Mouse (Mus musculus) ES-CJ7 (cell line): Measurements from ENCODE around the gene Hydin.
A peak's percentile ranks its signal among the peaks of the same experiment; 100 is the strongest.
"Not testable (repeated sequence)": the region's sequence is repeated elsewhere in the genome, so short reads cannot be mapped to it uniquely, and the experiment has no call there.

Experiments
- DNase-seq: peaks from one replicate; pipeline ENCODE4 v3.0.0; 2011; ENCODE audit warnings: low read depth, low spot score

The Hydin gene

DNA sequence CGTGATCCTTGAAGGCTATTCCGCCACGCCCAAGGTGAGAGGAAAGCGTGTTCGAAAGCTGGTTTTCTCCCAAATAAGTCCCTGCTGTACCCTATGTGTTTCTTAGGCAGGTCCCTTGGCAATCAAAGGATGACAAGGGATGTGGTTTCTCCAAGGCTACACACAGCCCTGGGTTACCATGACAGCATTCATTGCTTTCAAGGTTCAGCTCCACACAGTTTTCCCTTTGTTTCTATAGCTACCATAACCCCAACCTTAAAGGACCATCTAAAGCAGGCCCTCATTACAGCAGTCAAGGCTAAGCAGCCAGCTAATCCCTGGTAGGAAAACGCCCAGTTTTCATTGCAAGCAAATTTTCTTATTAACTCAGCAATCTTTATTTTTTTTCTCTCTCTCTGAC, 183.7 kb downstream of the Hydin start:
- no peak for DNase-seq

DNA sequence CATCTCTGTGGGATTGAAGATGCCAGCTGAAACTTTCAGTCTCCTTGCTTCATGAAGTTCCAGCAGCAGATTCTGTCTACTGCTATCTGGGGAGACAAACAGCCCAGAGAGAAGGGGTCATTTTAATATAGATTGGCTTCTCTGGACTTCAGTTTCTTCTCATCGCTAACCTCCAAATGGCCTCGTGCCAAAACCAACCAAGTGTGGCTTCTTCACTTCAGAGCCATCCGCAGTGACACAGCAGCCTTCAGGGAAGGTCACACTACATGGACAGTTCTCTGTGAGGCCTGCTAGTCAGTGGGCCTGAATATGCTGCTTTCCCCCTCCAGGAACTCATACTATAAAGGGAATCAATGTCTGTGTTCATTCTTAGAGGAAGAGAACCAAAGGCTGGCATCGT, 187.7 kb downstream of the Hydin start:
- DNase-seq = no peak

DNA sequence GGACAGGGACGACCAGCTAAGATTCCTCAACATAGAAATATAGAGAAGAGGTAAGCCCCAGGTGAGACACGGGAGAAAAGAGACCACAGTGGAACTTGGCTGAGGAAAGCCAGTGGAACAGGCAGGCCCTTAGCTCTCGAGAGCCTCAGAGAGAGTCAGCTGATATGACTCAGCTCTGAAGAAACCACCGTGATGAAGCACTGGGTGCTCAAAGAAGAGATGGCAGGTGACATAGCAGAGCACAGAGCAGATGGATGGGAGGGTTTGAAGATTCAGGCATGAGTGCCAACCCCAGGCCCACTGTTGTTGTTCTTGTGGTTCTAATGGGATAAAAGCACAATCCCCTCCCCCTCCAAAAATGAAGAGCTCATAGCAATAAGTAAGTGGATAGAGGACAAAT, 190.6 kb downstream of the Hydin start:
- DNase-seq = no peak

DNA sequence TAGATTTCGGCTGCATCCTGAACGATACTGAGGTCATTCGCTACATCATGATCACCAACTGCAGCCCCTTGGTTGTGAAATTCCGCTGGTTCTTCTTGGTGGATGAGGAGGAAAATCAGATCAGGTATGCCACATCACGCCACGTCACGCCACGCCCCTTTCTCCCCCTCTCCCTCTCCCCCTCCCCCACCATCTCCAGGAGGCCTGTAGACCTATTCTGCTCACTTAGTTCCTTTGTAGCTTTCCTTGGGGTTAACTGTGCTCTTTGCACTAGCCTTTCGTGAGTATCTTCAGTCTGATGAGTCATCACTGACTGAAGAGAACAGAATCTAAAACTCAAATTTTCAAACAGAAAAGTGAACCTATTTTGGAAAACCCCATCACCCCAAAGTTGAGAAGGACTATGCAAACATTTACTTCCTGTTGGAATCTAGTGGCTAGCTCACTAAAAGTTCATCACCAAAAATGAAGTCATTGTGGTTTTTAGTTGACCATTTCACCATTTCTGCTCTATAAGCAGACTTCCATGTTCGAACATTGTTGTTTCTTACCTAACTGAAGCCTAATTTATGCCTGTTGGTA, 195.9 kb downstream of the Hydin start:
- no peak for DNase-seq

- DNase-seq = no peak
Measured at GRCm38 (mm10) chr8:110463773-110464460, 197.1 kb downstream of the Hydin start.

DNA sequence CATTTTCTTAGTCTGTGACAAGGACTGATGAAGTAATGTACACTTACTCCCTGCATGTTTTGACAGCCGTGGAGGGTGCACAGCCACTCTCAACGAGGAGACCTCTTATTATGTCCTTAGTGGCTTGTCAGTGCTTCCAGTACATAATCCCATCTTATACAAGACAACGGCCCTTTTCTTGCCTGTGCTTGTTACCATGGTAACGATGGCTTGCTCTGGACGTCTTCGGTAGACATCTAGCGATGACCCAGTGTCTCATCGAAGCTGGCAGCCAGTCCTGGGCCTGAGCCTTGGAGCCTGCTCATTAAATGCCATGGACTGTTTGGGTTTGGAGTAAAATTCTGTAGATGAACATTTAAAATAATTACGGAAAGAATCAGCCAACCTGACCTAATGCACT, 198.8 kb downstream of the Hydin start:
- no peak for DNase-seq

GRCm38 (mm10) chr8:110477256-110477655, 210.5 kb downstream of the Hydin start:
- no peak for DNase-seq

DNA sequence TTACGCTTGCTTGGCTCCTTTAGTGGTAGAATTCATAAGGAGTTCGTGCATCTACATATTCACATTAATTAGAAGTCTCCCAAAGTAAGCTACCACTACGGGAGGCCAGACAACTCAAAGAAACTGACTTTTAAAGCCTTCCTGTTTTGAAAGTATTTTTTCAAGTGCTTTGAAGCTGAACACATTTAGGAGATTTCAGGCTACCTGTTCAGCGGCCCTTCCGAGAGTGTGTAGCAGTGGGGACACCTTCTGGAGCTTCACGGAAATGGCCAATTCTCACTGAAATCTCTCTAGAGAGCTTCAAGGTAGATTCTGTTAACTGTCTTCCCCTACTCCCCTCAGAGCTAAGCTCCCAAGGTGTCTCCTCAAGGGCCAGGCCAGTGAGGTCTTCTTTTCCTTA, 211.8 kb downstream of the Hydin start:
- DNase-seq = peak; percentile 63

- peak; percentile 75 for DNase-seq
Measured at GRCm38 (mm10) chr8:110479401-110479800, 212.6 kb downstream of the Hydin start.

GRCm38 (mm10) chr8:110482275-110482674, 215.5 kb downstream of the Hydin start:
- no peak for DNase-seq

- no peak for DNase-seq
Measured at GRCm38 (mm10) chr8:110485234-110485633, 218.5 kb downstream of the Hydin start.

GRCm38 (mm10) chr8:110486020-110486419, 219.2 kb downstream of the Hydin start:
- DNase-seq = no peak

DNA sequence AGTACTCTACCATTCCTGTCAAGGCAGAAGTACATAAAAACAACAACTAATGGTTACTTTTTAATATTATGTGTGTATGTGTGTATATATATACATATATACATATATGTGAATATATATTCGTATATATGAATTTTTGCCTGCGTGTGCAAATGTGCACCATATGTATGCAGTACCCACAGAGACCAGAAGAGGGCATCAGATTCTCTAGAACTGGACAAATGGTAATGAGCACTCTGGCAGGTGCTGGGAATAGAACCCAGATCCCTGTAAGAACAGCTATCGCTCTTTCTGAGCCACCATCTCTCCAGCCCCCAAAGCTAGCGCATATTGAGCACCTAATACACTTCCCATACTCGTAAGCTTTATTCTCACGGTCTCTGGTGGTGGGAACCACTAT, 220.9 kb downstream of the Hydin start:
- DNase-seq = peak; percentile 49

DNA sequence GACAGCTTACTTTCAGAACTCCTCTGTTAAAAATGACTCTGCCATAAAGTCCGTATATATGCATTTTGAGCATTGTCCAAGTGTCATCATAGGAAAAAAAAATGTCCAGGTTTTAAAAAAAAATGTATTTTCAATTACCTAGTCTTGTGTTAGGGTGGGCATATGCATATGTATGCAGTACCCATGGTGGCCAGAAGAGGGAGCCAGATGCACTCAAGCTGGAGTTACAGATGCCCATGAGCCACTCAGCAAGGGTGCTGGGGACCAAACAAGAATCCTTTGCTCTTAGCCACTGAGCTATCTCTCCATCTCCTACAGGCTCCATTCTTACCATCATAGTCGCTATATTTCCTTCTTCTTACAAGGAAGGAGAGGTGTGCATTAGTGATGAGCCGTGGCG, 222.6 kb downstream of the Hydin start:
- peak; percentile 82 for DNase-seq

DNA sequence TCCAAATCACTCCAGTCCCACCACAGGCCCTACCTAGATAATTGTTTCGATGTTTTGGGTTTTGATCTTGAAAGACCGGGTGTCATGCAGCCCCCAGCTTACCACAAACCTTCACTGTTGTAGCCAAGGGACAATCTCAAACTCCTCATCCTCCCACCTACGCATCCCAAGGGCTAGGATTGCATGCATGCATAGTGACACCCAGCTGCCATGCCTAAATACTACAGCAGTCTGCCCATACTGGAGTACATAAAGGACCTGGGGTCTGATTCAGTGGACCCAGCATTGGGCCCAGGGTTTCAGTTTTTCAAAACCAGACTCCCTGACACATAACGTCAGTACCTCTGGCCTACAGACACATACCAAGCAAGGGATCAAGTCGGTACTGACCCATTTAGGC, 224.3 kb downstream of the Hydin start:
- no peak for DNase-seq

- DNase-seq = no peak
Measured at GRCm38 (mm10) chr8:110496286-110496685, 229.5 kb downstream of the Hydin start.

DNA sequence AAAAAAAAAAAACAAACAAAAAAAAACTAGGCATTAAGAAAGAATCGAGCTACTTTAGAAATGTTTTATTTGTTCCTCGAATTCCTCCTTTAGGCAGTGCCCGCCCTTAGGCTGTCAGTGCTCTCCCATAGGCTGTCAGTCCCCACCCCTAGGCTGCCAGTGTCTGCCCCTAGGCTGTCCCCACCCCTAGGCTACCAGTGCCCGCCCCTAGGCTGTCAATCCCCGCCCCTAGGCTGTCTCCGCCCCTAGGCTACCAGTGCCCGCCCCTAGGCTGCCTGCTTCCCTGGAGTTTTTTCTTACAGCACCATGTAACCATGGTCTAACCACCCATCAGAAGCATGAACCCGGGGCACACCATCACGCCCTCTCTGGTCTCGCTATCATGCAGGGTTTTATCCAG, 233.5 kb downstream of the Hydin start:
- peak; percentile 91 for DNase-seq

DNA sequence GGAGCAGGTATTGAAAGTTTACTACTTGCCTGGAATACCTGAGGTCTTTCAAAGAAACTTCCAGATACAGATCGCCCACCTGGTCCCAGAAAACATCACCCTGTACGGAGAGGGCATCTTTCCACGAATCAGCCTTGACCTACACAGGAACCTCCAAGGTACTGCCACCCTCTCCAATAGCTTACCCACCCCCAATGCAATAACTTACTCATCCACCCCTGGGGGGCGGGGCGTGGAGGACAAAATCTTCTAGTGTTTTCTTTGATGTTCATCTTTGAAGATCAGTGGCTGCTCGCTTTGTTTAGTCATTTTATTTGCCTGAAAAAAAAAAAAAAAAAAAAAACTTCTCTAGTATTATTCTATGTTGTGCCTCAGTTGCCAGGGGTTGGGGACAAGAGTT, 233.9 kb downstream of the Hydin start:
- no peak for DNase-seq

- no peak for DNase-seq
Measured at GRCm38 (mm10) chr8:110501330-110501729, 234.6 kb downstream of the Hydin start.

DNA sequence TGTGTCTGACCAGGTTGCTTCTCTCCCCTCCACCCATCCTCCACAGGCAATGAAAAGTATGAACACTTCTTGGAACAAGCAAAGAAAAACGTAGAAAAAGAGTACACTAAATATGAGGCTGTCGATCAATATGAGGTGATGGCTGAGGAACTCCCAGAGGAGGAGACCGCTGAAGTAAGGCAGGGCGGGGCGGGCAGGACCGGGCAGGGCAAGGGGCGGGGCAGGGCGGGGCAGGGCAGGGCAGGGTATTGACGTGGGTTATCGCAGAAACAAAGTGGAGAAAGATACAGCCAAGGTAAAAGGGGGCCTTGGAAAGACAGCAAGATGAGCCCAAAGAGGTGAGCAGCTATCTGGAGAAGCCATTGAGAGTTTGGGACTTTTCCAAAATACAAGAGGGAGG, 236.1 kb downstream of the Hydin start:
- DNase-seq = no peak

- no peak for DNase-seq
Measured at GRCm38 (mm10) chr8:110508766-110509165, 242.0 kb downstream of the Hydin start.

DNA sequence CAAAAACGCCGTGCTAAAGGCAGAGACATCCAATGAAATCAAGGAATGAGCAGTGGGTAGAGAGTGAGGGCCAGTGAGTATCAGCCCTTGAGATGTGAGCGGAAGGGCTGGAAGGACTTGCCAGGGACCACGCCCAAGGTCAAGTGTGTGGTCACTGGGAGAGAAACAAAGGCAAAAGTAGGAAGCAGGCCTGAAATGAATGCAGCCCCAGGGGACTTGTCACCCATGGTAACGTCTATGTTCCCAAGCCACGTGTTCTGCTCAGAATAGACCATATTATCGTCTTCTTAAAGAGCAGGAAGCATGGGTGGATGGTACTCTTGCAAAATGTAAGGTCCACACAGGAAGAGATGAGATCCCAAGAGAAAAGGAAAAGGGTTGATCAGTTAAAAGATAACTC, 253.0 kb downstream of the Hydin start:
- DNase-seq = peak; percentile 93

DNA sequence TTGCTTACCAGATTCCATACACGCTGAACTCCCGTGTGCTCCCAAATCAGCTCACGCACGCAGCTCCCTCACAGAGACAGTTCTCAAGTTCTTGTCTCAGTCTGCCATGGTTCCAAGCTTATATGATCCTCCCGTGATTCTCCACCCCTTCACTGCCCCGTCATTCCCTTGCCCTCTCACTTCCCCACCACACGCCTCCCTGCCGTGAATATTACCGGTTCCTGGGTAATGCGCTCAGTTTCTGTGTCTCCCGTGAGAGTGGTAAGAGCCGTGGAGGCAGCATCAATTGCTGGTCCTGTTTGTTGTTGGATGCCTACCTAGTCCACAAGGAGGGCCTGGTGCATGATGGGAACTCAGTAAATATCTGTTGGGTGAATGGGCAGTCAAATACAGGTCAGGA, 255.1 kb downstream of the Hydin start:
- DNase-seq = no peak

DNA sequence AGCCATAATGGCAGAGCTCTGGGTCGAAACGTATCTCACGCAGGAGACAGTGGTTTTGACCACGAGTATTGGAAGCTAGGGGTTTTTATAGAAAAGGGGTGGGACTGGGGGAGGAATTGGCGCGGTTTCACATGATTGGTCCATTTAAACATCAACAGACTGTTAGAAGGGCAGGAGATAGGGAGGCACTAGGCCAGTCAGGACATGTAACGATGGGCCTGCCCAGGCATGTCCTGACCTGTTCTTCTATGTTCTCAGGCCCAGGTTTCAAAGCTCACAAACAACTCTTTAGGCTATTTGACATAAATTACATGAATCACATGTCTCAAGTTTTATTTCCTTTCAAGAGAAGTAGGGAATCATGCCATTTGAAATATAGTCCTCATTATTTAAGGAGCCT, 255.7 kb downstream of the Hydin start:
- DNase-seq = not testable (repeated sequence)
